In the genomic region with DNA sequence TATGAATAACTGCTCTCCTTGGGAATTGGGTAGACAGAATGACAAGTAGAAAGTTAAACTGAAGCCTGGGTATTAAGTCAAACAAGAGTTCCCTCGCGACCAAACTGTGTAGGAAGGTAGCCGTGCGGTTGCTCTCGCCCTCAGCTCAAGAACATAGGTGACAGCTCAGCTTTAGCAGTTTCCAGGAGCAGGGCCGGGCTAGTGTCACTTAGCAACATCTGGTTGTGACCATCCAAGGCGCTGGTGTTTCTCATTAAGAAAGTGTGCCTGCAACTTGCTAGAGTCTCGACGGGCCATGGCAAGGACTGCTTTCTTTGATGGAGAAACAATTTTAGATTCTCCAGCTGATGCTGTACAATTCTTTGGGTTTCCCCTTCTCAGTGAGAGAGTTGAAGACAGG, we compare ENCODE assay signal across 27 mouse cellular contexts.
DNase-seq lines count a peak whose midpoint lies in the region; ATAC-seq lines count a peak whose summit lies in the region.
"Had no signal": no experiment of that assay in that cellular context is flagged by ENCODE, and none has a peak within 500 bp of the region (broad histone marks: within the 10 kb centered on the region; RNA-seq: fewer than 3 reads in every experiment).

No protein-coding gene starts in this region.

- H3K36me3 ChIP-seq in heart, embryonic 13.5 days: no peaks in the 10 kb centered on the region
- H3K36me3 ChIP-seq in neural tube, embryonic 15.5 days: no peaks in the 10 kb centered on the region
- H3K36me3 ChIP-seq in embryonic facial prominence, embryonic 15.5 days: no peaks in the 10 kb centered on the region
- no peaks in the 10 kb centered on the region for H3K36me3 ChIP-seq in hindbrain, embryonic 13.5 days
- H3K36me3 ChIP-seq: embryonic facial prominence, embryonic 12.5 days; forebrain, embryonic 12.5 days; G1E; liver, embryonic 15.5 days had no signal

- H3K27ac ChIP-seq in heart, embryonic 13.5 days (replicated peaks): no peak overlapping the region
- H3K27ac ChIP-seq in neural tube, embryonic 15.5 days (replicated peaks): no peak overlapping the region
- H3K27ac ChIP-seq in embryonic facial prominence, embryonic 15.5 days (replicated peaks): no peak overlapping the region
- H3K27ac ChIP-seq in hindbrain, embryonic 13.5 days: no peak overlapping the region
- H3K27ac ChIP-seq: embryonic facial prominence, embryonic 12.5 days; forebrain, embryonic 12.5 days; layer of hippocampus, adult 2 months; liver, embryonic 15.5 days had no signal

- no peak for ATAC-seq in heart, embryonic 13.5 days (ENCODE audit: extremely low read depth, insufficient number of reproducible peaks, low FRiP score, low TSS enrichment)
- no peak for ATAC-seq in neural tube, embryonic 15.5 days (ENCODE audit: low FRiP score)
- ATAC-seq in embryonic facial prominence, embryonic 15.5 days (ENCODE audit: insufficient number of reproducible peaks, low FRiP score, low TSS enrichment, low read depth): peak; percentile 39; the same call in 1 of the 2 replicates
- no peak for ATAC-seq in megakaryocyte-erythroid progenitor cell, adult 5-6 weeks (replicated peaks; ENCODE audit: low FRiP score, low TSS enrichment, poor library complexity, severe bottlenecking)
- ATAC-seq in hindbrain, embryonic 13.5 days (ENCODE audit: low FRiP score): no peak
- ATAC-seq: intestine, postnatal 0 days; Patski had no signal

- peak overlapping the region; percentile 28 for H3K4me2 ChIP-seq in heart, embryonic 13.5 days
- H3K4me2 ChIP-seq in neural tube, embryonic 15.5 days: no peak overlapping the region
- H3K4me2 ChIP-seq in embryonic facial prominence, embryonic 15.5 days (replicated peaks): no peak overlapping the region
- no peak overlapping the region for H3K4me2 ChIP-seq in hindbrain, embryonic 13.5 days
- H3K4me2 ChIP-seq: embryonic facial prominence, embryonic 12.5 days; forebrain, embryonic 12.5 days; liver, embryonic 15.5 days had no signal

- no peak overlapping the region for H3K4me3 ChIP-seq in heart, embryonic 13.5 days
- H3K4me3 ChIP-seq in neural tube, embryonic 15.5 days (replicated peaks): no peak overlapping the region
- H3K4me3 ChIP-seq in embryonic facial prominence, embryonic 15.5 days (replicated peaks): no peak overlapping the region
- no peak overlapping the region for H3K4me3 ChIP-seq in hindbrain, embryonic 13.5 days
- H3K4me3 ChIP-seq: embryonic facial prominence, embryonic 12.5 days; erythroblast, embryonic 14.5 days; forebrain, embryonic 12.5 days; layer of hippocampus, adult 2 months; liver, embryonic 15.5 days had no signal

- no peak for DNase-seq in heart, adult 8-10 months (ENCODE audit: low spot score)
- DNase-seq in neural tube, embryonic 10.5 days (ENCODE audit: extremely low spot score, low spot score): peak; percentile 21
- DNase-seq in cerebellum, adult 11-12 months: no peak
- DNase-seq: adrenal gland, adult 2 months; cerebellum, adult 2 months; cerebellum, postnatal 25 days; gastrocnemius, postnatal 10 days; heart, adult 11 months; kidney, postnatal 25 days; liver; lung, postnatal 4 days; thymus, adult 18-20 months; thymus, postnatal 36 days had no signal

- H3K4me1 ChIP-seq in heart, embryonic 13.5 days: peaks cover 15% of the 10 kb centered on the region; the same call in 1 of the 2 replicates
- no peaks in the 10 kb centered on the region for H3K4me1 ChIP-seq in neural tube, embryonic 15.5 days
- H3K4me1 ChIP-seq in embryonic facial prominence, embryonic 15.5 days: no peaks in the 10 kb centered on the region
- no peaks in the 10 kb centered on the region for H3K4me1 ChIP-seq in hindbrain, embryonic 13.5 days (replicated peaks)
- H3K4me1 ChIP-seq: liver, embryonic 15.5 days had no signal

- WGBS in heart, embryonic 13.5 days: 32% methylated on average over 9 of the region's 9 CpGs
- 76% methylated on average over 9 of the region's 9 CpGs for WGBS in neural tube, embryonic 15.5 days
- 29% methylated on average over 9 of the region's 9 CpGs for WGBS in embryonic facial prominence, embryonic 15.5 days
- WGBS in hindbrain, embryonic 13.5 days: 63% methylated on average over 9 of the region's 9 CpGs

- peak overlapping the region; percentile 19; the same call in 1 of the 2 replicates for H3K9ac ChIP-seq in heart, embryonic 13.5 days
- no peak overlapping the region for H3K9ac ChIP-seq in neural tube, embryonic 15.5 days (replicated peaks)
- no peak overlapping the region for H3K9ac ChIP-seq in embryonic facial prominence, embryonic 15.5 days
- no peak overlapping the region for H3K9ac ChIP-seq in hindbrain, embryonic 13.5 days
- H3K9ac ChIP-seq: embryonic facial prominence, embryonic 12.5 days; forebrain, embryonic 12.5 days; liver, embryonic 15.5 days had no signal

- no peaks in the 10 kb centered on the region for H3K27me3 ChIP-seq in heart, embryonic 13.5 days (replicated peaks)
- no peaks in the 10 kb centered on the region for H3K27me3 ChIP-seq in neural tube, embryonic 15.5 days (replicated peaks)
- H3K27me3 ChIP-seq in embryonic facial prominence, embryonic 15.5 days: peaks cover 21% of the 10 kb centered on the region
- H3K27me3 ChIP-seq in hindbrain, embryonic 13.5 days: no peaks in the 10 kb centered on the region
- H3K27me3 ChIP-seq: CH12.LX; embryonic facial prominence, embryonic 12.5 days; forebrain, embryonic 12.5 days; liver, embryonic 15.5 days; Patski had no signal

- no peaks in the 10 kb centered on the region for H3K9me3 ChIP-seq in heart, embryonic 13.5 days
- no peaks in the 10 kb centered on the region for H3K9me3 ChIP-seq in neural tube, embryonic 15.5 days (replicated peaks)
- H3K9me3 ChIP-seq in embryonic facial prominence, embryonic 15.5 days (replicated peaks): no peaks in the 10 kb centered on the region
- H3K9me3 ChIP-seq in hindbrain, embryonic 13.5 days: no peaks in the 10 kb centered on the region
- H3K9me3 ChIP-seq: embryonic facial prominence, embryonic 12.5 days; forebrain, embryonic 12.5 days; G1E; liver, embryonic 15.5 days had no signal
